Mouse (Mus musculus) ES-Bruce4 (cell line): Measurements from ENCODE around the gene Gm39115.
"Not testable (repeated sequence)": the region's sequence is repeated elsewhere in the genome, so short reads cannot be mapped to it uniquely, and the experiment has no call there.

Experiments used
- CTCF ChIP-seq: IDR thresholded peaks from one replicate; pipeline ENCODE4 v1.8.1; 2011; ENCODE audit warnings: low read depth, low read length
- EP300 ChIP-seq: IDR thresholded peaks from 2 replicates; pipeline ENCODE4 v1.6.1; 2011; ENCODE audit warnings: low read depth, low read length; ENCODE audit not compliant: insufficient read depth

DNA sequence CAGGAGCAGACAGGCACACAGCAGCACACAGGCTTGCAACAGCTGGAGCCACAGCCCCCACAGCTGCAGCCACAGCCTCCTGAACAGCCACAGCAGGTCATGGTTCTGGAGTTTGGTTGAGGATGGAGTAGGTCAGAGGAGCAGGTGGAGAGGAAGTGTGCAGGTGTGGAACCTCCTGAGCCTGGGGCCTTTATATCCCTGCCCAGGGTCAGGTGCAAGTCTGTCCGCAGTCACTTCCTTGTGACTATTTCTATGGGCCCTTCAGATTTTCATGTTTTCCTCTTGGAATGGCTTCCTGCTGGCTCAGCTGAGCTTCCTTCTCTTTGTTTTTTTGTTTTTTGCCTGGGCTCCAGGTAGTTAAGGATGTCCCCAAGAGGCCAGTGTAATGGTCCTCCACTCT, 15.2 kb downstream of the Gm39115 start, which contains the start of gene Gm45618:
- TF ChIP-seq EP300, CTCF: not testable (repeated sequence)
